Mouse (Mus musculus): ENCODE data around the gene Psmd11. TPM values are rescaled to one million over a fixed set of nuclear protein-coding genes. Genes with fewer than 3 reads are reported as not detected.

Psmd11 gene
- polyA plus RNA-seq, 1 experiment from 2014 or later = 269 TPM

GRCm38 (mm10) chr11:80499550-80499952 is 71.1 kb downstream of the Psmd11 start:
- peaks cover 41% of the 10 kb centered on the region for H3K4me1 ChIP-seq (replicated peaks)
- H3K9ac ChIP-seq = no peak overlapping the region
- H3K36me3 ChIP-seq = no peaks in the 10 kb centered on the region
- ATAC-seq (ENCODE audit: low FRiP score, low read depth) = no peak
- 62% methylated on average over 4 of the region's 4 CpGs for WGBS
- H3K4me2 ChIP-seq = no peak overlapping the region
- peak overlapping the region; percentile 83 for H3K27ac ChIP-seq (replicated peaks)
- no peak overlapping the region for H3K4me3 ChIP-seq
- no peaks in the 10 kb centered on the region for H3K27me3 ChIP-seq
- no peaks in the 10 kb centered on the region for H3K9me3 ChIP-seq

GRCm38 (mm10) chr11:80503281-80503680 is 74.9 kb downstream of the Psmd11 start:
- Histone ChIP-seq H3K4me2 (no peak overlapping the region), H3K9me3 (no peaks in the 10 kb centered on the region), H3K36me3 (no peaks in the 10 kb centered on the region), H3K27me3 (no peaks in the 10 kb centered on the region), H3K4me1 (replicated peaks) (peaks cover 52% of the 10 kb centered on the region), H3K27ac (replicated peaks) (peak overlapping the region; percentile 98), H3K9ac (no peak overlapping the region), H3K4me3 (no peak overlapping the region)
- ATAC-seq (ENCODE audit: low FRiP score, low read depth) = no peak
- WGBS = 70% methylated on average over 6 of the region's 6 CpGs

DNA sequence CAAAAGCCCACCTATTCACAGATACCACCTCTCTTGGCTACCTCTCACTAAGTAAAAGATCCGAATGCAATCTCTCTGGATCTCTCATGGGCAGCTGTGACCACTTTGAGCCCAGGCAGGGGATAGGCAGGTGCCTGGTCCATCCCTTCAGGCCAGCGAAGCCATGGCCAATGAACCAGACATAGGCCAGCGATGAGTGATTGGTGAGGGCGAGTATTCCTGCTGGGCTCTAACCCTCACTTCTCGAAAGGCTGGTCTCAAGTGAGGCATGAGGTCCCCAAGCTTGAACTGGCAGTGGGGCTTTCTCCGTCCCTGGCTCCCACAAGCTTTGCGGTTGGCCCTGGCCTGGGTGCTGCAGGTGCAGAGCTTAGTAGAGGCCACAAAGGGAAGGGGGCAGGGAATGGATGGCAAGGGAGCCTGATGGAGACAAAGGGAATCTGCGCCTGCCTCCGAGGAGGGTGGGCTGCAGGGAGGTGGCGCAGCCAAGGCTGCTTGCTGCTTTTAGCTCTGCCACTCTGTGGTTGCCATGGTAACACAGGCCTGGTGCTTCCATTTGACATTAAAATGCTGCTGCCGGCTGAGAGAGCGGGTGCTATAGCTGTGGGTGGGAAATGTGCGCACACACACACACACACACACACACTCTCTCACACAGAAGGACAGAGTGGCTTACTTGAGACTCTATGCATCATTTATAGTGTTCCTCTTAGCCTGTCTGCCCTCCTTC is 75.5 kb downstream of the Psmd11 start:
- Histone ChIP-seq H3K9me3 (no peaks in the 10 kb centered on the region), H3K4me2 (peak overlapping the region; percentile 38), H3K27ac (replicated peaks) (peak overlapping the region; percentile 98), H3K27me3 (no peaks in the 10 kb centered on the region), H3K9ac (peak overlapping the region; percentile 37), H3K4me1 (replicated peaks) (peaks cover 51% of the 10 kb centered on the region), H3K36me3 (no peaks in the 10 kb centered on the region), H3K4me3 (no peak overlapping the region)
- peak; percentile 94 for ATAC-seq (ENCODE audit: low FRiP score, low read depth)
- WGBS = 13% methylated on average over 13 of the region's 13 CpGs

- Histone ChIP-seq H3K4me3 (no peak overlapping the region), H3K4me2 (peak overlapping the region; percentile 38), H3K9ac (peak overlapping the region; percentile 37), H3K27me3 (no peaks in the 10 kb centered on the region), H3K4me1 (replicated peaks) (peaks cover 50% of the 10 kb centered on the region), H3K27ac (replicated peaks) (peak overlapping the region; percentile 98), H3K36me3 (no peaks in the 10 kb centered on the region), H3K9me3 (no peaks in the 10 kb centered on the region)
- WGBS = 34% methylated on average over 6 of the region's 6 CpGs
- peak; percentile 9; the same call in 1 of the 2 replicates for ATAC-seq (ENCODE audit: low FRiP score, low read depth)
Measured at GRCm38 (mm10) chr11:80504519-80505385, 76.3 kb downstream of the Psmd11 start.

DNA sequence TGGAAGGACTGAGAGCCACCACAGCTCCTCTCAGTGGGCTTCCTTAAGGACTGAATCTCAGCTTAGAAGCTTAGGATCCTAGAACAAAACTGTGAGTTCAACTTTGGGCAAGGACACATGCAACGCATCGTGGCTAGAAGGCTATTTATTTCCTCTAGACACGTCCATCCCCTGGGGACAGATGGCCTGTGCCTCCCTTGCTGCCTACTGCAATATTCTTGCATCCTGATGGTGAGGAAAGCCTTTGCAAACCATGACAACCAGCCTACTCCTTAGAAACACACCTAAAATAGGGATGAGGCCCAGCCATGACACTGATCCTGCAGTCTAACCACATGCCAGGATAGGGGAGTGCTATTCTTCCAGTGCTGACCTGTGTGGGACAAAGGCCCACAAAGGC is 77.2 kb downstream of the Psmd11 start:
- H3K36me3 ChIP-seq = no peaks in the 10 kb centered on the region
- no peak overlapping the region for H3K4me3 ChIP-seq
- no peak overlapping the region for H3K9ac ChIP-seq
- H3K27me3 ChIP-seq = no peaks in the 10 kb centered on the region
- H3K4me1 ChIP-seq (replicated peaks) = peaks cover 46% of the 10 kb centered on the region
- no peak overlapping the region for H3K4me2 ChIP-seq
- H3K9me3 ChIP-seq = no peaks in the 10 kb centered on the region
- ATAC-seq (ENCODE audit: low FRiP score, low read depth) = no peak
- 64% methylated on average over 3 of the region's 3 CpGs for WGBS
- H3K27ac ChIP-seq (replicated peaks) = peak overlapping the region; percentile 98

- H3K27me3 ChIP-seq = no peaks in the 10 kb centered on the region
- no peaks in the 10 kb centered on the region for H3K9me3 ChIP-seq
- 0 out of 2 replicates have a peak overlapping the region, but pooled peaks have one; percentile 98 for H3K27ac ChIP-seq (replicated peaks)
- peaks cover 46% of the 10 kb centered on the region for H3K4me1 ChIP-seq (replicated peaks)
- ATAC-seq (ENCODE audit: low FRiP score, low read depth) = no peak
- H3K4me3 ChIP-seq = no peak overlapping the region
- H3K9ac ChIP-seq = no peak overlapping the region
- no peak overlapping the region for H3K4me2 ChIP-seq
- no peaks in the 10 kb centered on the region for H3K36me3 ChIP-seq
Measured at GRCm38 (mm10) chr11:80506483-80506882, 78.1 kb downstream of the Psmd11 start.

GRCm38 (mm10) chr11:80507791-80508190 is 79.4 kb downstream of the Psmd11 start:
- Histone ChIP-seq H3K4me1 (replicated peaks) (peaks cover 50% of the 10 kb centered on the region), H3K4me2 (no peak overlapping the region), H3K4me3 (no peak overlapping the region), H3K36me3 (no peaks in the 10 kb centered on the region), H3K9ac (no peak overlapping the region), H3K27me3 (no peaks in the 10 kb centered on the region), H3K27ac (replicated peaks) (no peak overlapping the region), H3K9me3 (no peaks in the 10 kb centered on the region)
- ATAC-seq (ENCODE audit: low FRiP score, low read depth) = no peak
- WGBS = 86% methylated on average over 6 of the region's 6 CpGs

GRCm38 (mm10) chr11:80508361-80509175 is 80.2 kb downstream of the Psmd11 start:
- peaks cover 43% of the 10 kb centered on the region for H3K4me1 ChIP-seq (replicated peaks)
- H3K9me3 ChIP-seq = no peaks in the 10 kb centered on the region
- no peak for ATAC-seq (ENCODE audit: low FRiP score, low read depth)
- no peaks in the 10 kb centered on the region for H3K36me3 ChIP-seq
- H3K27me3 ChIP-seq = no peaks in the 10 kb centered on the region
- peak overlapping the region; percentile 63 for H3K27ac ChIP-seq (replicated peaks)
- 43% methylated on average over 19 of the region's 19 CpGs for WGBS
- no peak overlapping the region for H3K4me3 ChIP-seq
- no peak overlapping the region for H3K9ac ChIP-seq
- H3K4me2 ChIP-seq = 0 out of 2 replicates have a peak overlapping the region, but pooled peaks have one; percentile 17

GRCm38 (mm10) chr11:80509176-80509506 is 80.7 kb downstream of the Psmd11 start:
- Histone ChIP-seq H3K4me2 (0 out of 2 replicates have a peak overlapping the region, but pooled peaks have one; percentile 17), H3K9ac (no peak overlapping the region), H3K9me3 (no peaks in the 10 kb centered on the region), H3K36me3 (no peaks in the 10 kb centered on the region), H3K4me3 (no peak overlapping the region), H3K27me3 (no peaks in the 10 kb centered on the region), H3K27ac (replicated peaks) (peak overlapping the region; percentile 63), H3K4me1 (replicated peaks) (peaks cover 43% of the 10 kb centered on the region)
- ATAC-seq (ENCODE audit: low FRiP score, low read depth) = no peak
- WGBS = 64% methylated on average over 5 of the region's 5 CpGs

DNA sequence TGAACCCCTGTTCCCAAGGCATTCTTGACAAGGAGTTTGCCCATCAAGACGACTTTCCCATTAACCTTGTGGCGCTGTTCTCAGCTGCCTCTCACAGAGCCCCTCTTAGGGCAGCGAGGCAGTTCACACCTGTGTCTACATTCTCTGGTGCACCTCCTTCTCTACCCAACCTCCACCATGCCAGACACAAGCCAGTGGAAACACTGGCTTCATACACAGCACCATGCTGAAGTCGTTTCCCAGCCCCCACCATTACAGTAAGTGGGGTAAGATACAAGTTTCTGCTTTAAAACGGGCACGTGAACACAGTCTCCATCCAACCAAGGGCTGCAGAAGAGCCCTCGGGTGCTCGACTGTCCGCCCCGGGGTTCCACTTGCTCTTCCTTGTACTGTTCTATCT is 81.7 kb downstream of the Psmd11 start:
- H3K9ac ChIP-seq = no peak overlapping the region
- no peaks in the 10 kb centered on the region for H3K9me3 ChIP-seq
- no peaks in the 10 kb centered on the region for H3K27me3 ChIP-seq
- no peak overlapping the region for H3K27ac ChIP-seq (replicated peaks)
- H3K4me2 ChIP-seq = no peak overlapping the region
- H3K4me3 ChIP-seq = no peak overlapping the region
- ATAC-seq (ENCODE audit: low FRiP score, low read depth) = no peak
- H3K4me1 ChIP-seq (replicated peaks) = peaks cover 38% of the 10 kb centered on the region
- H3K36me3 ChIP-seq = no peaks in the 10 kb centered on the region
- WGBS = 86% methylated on average over 10 of the region's 10 CpGs

GRCm38 (mm10) chr11:80512313-80513056 is 84.1 kb downstream of the Psmd11 start:
- no peak for ATAC-seq (ENCODE audit: low FRiP score, low read depth)
- Histone ChIP-seq H3K9me3 (no peaks in the 10 kb centered on the region), H3K4me2 (no peak overlapping the region), H3K9ac (no peak overlapping the region), H3K36me3 (no peaks in the 10 kb centered on the region), H3K27me3 (no peaks in the 10 kb centered on the region), H3K4me3 (no peak overlapping the region), H3K4me1 (replicated peaks) (peaks cover 46% of the 10 kb centered on the region), H3K27ac (replicated peaks) (no peak overlapping the region)
- WGBS = 69% methylated on average over 19 of the region's 19 CpGs
